ENCODE assay signal across 8 mouse cellular contexts in genomic region chrX:9200380-9200917, GRCm38 (mm10). TPM values are rescaled to one million over a fixed set of nuclear protein-coding genes. Genes with fewer than 3 reads are reported as not detected.
DNase-seq lines count a peak whose midpoint lies in the region; ATAC-seq and TF ChIP-seq lines count a peak whose summit lies in the region.

No protein-coding gene starts in this region.

- TF ChIP-seq POLR2A in cortical plate, adult 2 months (IDR thresholded peaks at IDR 0.05; ENCODE audit: extremely low read depth, insufficient read depth, low read length) = no peak
- no peak for TF ChIP-seq POLR2A in small intestine, adult 2 months (IDR thresholded peaks at IDR 0.05; ENCODE audit: low read depth, low read length)

- H3K36me3 ChIP-seq in heart, embryonic 13.5 days = no peaks in the 10 kb centered on the region
- no peaks in the 10 kb centered on the region for H3K36me3 ChIP-seq in kidney, embryonic 16.5 days (ENCODE audit: insufficient read depth, low read length)
- no peaks in the 10 kb centered on the region for H3K36me3 ChIP-seq in small intestine, adult 2 months (ENCODE audit: control insufficient read depth, insufficient read depth, low read length)

- H3K27ac ChIP-seq in cortical plate, adult 2 months (ENCODE audit: insufficient read depth, low read length) = no peak overlapping the region
- no peak overlapping the region for H3K27ac ChIP-seq in heart, embryonic 13.5 days (replicated peaks)
- no peak overlapping the region for H3K27ac ChIP-seq in kidney, embryonic 16.5 days (ENCODE audit: low read length)
- H3K27ac ChIP-seq in small intestine, adult 2 months (ENCODE audit: insufficient read depth, low read depth, low read length) = no peak overlapping the region

- H3K4me1 ChIP-seq in cortical plate, adult 2 months (ENCODE audit: control insufficient read depth, insufficient read depth, low read length) = no peaks in the 10 kb centered on the region
- peaks cover 5% of the 10 kb centered on the region; the same call in 1 of the 2 replicates for H3K4me1 ChIP-seq in heart, embryonic 13.5 days
- H3K4me1 ChIP-seq in kidney, embryonic 16.5 days (ENCODE audit: insufficient read depth, low read length) = no peaks in the 10 kb centered on the region
- peaks cover 4% of the 10 kb centered on the region; the same call in 1 of the 2 replicates for H3K4me1 ChIP-seq in small intestine, adult 2 months (ENCODE audit: control insufficient read depth, insufficient read depth, insufficient read length, low read length)

- peak; percentile 47 to 67 for DNase-seq in B cell, adult 2 months
- DNase-seq in ZHBTc4 (ENCODE audit: low read depth, low spot score) (peak; percentile 70), adipocyte (ENCODE audit: low spot score) (no peak)
- DNase-seq in lung, postnatal 25 days (ENCODE audit: low spot score) = peak; percentile 5

- H3K9me3 ChIP-seq in heart, embryonic 13.5 days = no peaks in the 10 kb centered on the region
- H3K9me3 ChIP-seq in kidney, embryonic 16.5 days (ENCODE audit: low read length) = no peaks in the 10 kb centered on the region

- peak overlapping the region; percentile 43 for H3K4me3 ChIP-seq in cortical plate, adult 2 months (ENCODE audit: insufficient read depth, low read length)
- H3K4me3 ChIP-seq in heart, embryonic 13.5 days = peak overlapping the region; percentile 57
- H3K4me3 ChIP-seq in kidney, embryonic 16.5 days (ENCODE audit: low read length) = peak overlapping the region; percentile 47
- peak overlapping the region; percentile 66 for H3K4me3 ChIP-seq in small intestine, adult 2 months (ENCODE audit: low read depth, low read length)

- H3K4me2 ChIP-seq in heart, embryonic 13.5 days = peak overlapping the region; percentile 77
- peak overlapping the region; percentile 62 for H3K4me2 ChIP-seq in kidney, embryonic 16.5 days (replicated peaks; ENCODE audit: low read depth, low read length)

- H3K27me3 ChIP-seq in heart, embryonic 13.5 days (replicated peaks) = peaks cover 34% of the 10 kb centered on the region
- peaks cover 5% of the 10 kb centered on the region for H3K27me3 ChIP-seq in kidney, embryonic 16.5 days (ENCODE audit: insufficient read depth, low read length)
- H3K27me3 ChIP-seq in small intestine, adult 2 months (ENCODE audit: control insufficient read depth, insufficient read depth, low read length) = peaks cover 2% of the 10 kb centered on the region; the same call in 1 of the 2 replicates

- peak overlapping the region; percentile 71 for H3K9ac ChIP-seq in heart, embryonic 13.5 days
- peak overlapping the region; percentile 39; the same call in 1 of the 2 replicates for H3K9ac ChIP-seq in kidney, embryonic 16.5 days (replicated peaks; ENCODE audit: low read length)

- WGBS in heart, embryonic 13.5 days = 13% methylated on average over 64 of the region's 72 CpGs
- 21% methylated on average over 54 of the region's 72 CpGs for WGBS in kidney, embryonic 16.5 days
- WGBS in small intestine, adult 2 months = 8% methylated on average over 69 of the region's 72 CpGs

- no peak for TF ChIP-seq CTCF in cortical plate, adult 2 months (IDR thresholded peaks at IDR 0.05; ENCODE audit: extremely low read depth, insufficient read depth, low read length)
- no peak for TF ChIP-seq CTCF in small intestine, adult 2 months (IDR thresholded peaks at IDR 0.05; ENCODE audit: extremely low read depth, insufficient read length, insufficient replicate concordance, low read depth, low read length)

- no peak for ATAC-seq in heart, embryonic 13.5 days (ENCODE audit: extremely low read depth, insufficient number of reproducible peaks, low FRiP score, low TSS enrichment)
- ATAC-seq in kidney, embryonic 16.5 days (ENCODE audit: low FRiP score, low TSS enrichment) = peak; percentile 44; the same call in 1 of the 2 replicates

RNA-seq across cellular contexts. Expression of gene Lancl3, which starts 0.7 kb away (rescaled TPM):
- 1.1 and 1.2 TPM in 2 replicates for polyA plus RNA-seq in cortical plate, adult 2 months (2012; rRNA removed)
- 0.95 and 1.2 TPM in 2 replicates for polyA plus RNA-seq in heart, embryonic 13.5 days (2015; fragmentation: Nextera tagmentation; extraction: Ambion mirVana)
- polyA plus RNA-seq in kidney, embryonic 16.5 days (2015; fragmentation: Nextera tagmentation; extraction: Ambion mirVana) = 1.00 and 1.5 TPM in 2 replicates
- 0.05 and 0.16 TPM in 2 replicates for polyA plus RNA-seq in small intestine, adult 2 months (2012; rRNA removed)

RNA-seq across cellular contexts. Expression of gene Gm14862, which starts 56.2 kb away (rescaled TPM):
- polyA plus RNA-seq in cortical plate, adult 2 months (2012; rRNA removed) = not detected in 2 replicates
- 0.47 TPM in 1 of 2 replicates, not detected in the other for polyA plus RNA-seq in heart, embryonic 13.5 days (2015; fragmentation: Nextera tagmentation; extraction: Ambion mirVana)
- polyA plus RNA-seq in kidney, embryonic 16.5 days (2015; fragmentation: Nextera tagmentation; extraction: Ambion mirVana) = not detected in 2 replicates
- not detected in 2 replicates for polyA plus RNA-seq in small intestine, adult 2 months (2012; rRNA removed)
